Mouse (Mus musculus) megakaryocyte, embryonic 14.5 days (primary cell): ENCODE data around the gene Olfr147.
"Not testable (repeated sequence)": the region's sequence is repeated elsewhere in the genome, so short reads cannot be mapped to it uniquely, and the experiment has no call there.

Experiments
- FLI1 ChIP-seq: IDR thresholded peaks from 2 replicates; pipeline ENCODE4 v1.6.1; 2012; ENCODE audit warnings: low read length, inconsistent platforms, mixed read lengths
- GATA1 ChIP-seq: IDR thresholded peaks from 3 replicates; pipeline ENCODE4 v1.6.1; 2012; ENCODE audit warnings: mixed read lengths, low read length, inconsistent platforms, borderline replicate concordance

- TF ChIP-seq GATA1, FLI1: not testable (repeated sequence)
Observed at GRCm38 (mm10) chr9:38413502-38413901, 12.0 kb downstream of the Olfr147 start.
